Mouse (Mus musculus): Measurements from ENCODE around the gene Zdhhc24. TPM values are rescaled to one million over a fixed set of nuclear protein-coding genes. Genes with fewer than 3 reads are reported as not detected.
A peak's percentile ranks its signal among the peaks of the same experiment; 100 is the strongest.

Gene Zdhhc24
- polyA plus RNA-seq, 1 experiment = 19.8 TPM

- Histone ChIP-seq H3K4me1 (ENCODE audit: control insufficient read depth, insufficient read depth, low read length) (no peaks in the 10 kb centered on the region), H3K36me3 (ENCODE audit: control insufficient read depth, insufficient read depth, low read length) (no peaks in the 10 kb centered on the region), H3K27ac (ENCODE audit: insufficient read depth, low read depth, low read length) (no peak within 1 kb of the TSS), H3K27me3 (replicated peaks; ENCODE audit: control insufficient read depth, insufficient read depth, low read length) (no peaks in the 10 kb centered on the region), H3K4me3 (ENCODE audit: insufficient read depth, low read depth, low read length) (peak within 1 kb of the TSS; percentile 74)
- no peak for TF ChIP-seq CTCF (conservative IDR thresholded peaks at IDR 0.05; ENCODE audit: insufficient read depth, insufficient read length, low read depth, low read length)
- TF ChIP-seq POLR2A (IDR thresholded peaks at IDR 0.05; ENCODE audit: low read depth, low read length) = no peak
- DNase-seq = peak; percentile 36
- WGBS = 4% methylated on average over 17 of the region's 17 CpGs
Observed at GRCm38 (mm10) chr19:4877785-4878184, 683 bp upstream of the Zdhhc24 start, which contains the start of gene Actn3. TSS of gene Actn3 (minus strand) at chr19:4877909.

GRCm38 (mm10) chr19:4879324-4879703, 846 bp downstream of the Zdhhc24 start:
- Histone ChIP-seq H3K4me1 (ENCODE audit: control insufficient read depth, insufficient read depth, low read length) (no peaks in the 10 kb centered on the region), H3K27me3 (replicated peaks; ENCODE audit: control insufficient read depth, insufficient read depth, low read length) (no peaks in the 10 kb centered on the region), H3K27ac (ENCODE audit: insufficient read depth, low read depth, low read length) (no peak overlapping the region), H3K4me3 (ENCODE audit: insufficient read depth, low read depth, low read length) (no peak overlapping the region), H3K36me3 (ENCODE audit: control insufficient read depth, insufficient read depth, low read length) (no peaks in the 10 kb centered on the region)
- TF ChIP-seq POLR2A (IDR thresholded peaks at IDR 0.05; ENCODE audit: low read depth, low read length) (no peak), CTCF (conservative IDR thresholded peaks at IDR 0.05; ENCODE audit: insufficient read depth, insufficient read length, low read depth, low read length) (no peak)
- WGBS = 59% methylated on average over 10 of the region's 10 CpGs
- no peak for DNase-seq

- DNase-seq = no peak
- Histone ChIP-seq H3K27me3 (replicated peaks; ENCODE audit: control insufficient read depth, insufficient read depth, low read length) (no peaks in the 10 kb centered on the region), H3K4me1 (ENCODE audit: control insufficient read depth, insufficient read depth, low read length) (no peaks in the 10 kb centered on the region), H3K4me3 (ENCODE audit: insufficient read depth, low read depth, low read length) (no peak overlapping the region), H3K36me3 (ENCODE audit: control insufficient read depth, insufficient read depth, low read length) (no peaks in the 10 kb centered on the region), H3K27ac (ENCODE audit: insufficient read depth, low read depth, low read length) (no peak overlapping the region)
- TF ChIP-seq POLR2A (IDR thresholded peaks at IDR 0.05; ENCODE audit: low read depth, low read length) (no peak), CTCF (conservative IDR thresholded peaks at IDR 0.05; ENCODE audit: insufficient read depth, insufficient read length, low read depth, low read length) (no peak)
- 91% methylated on average over 4 of the region's 4 CpGs for WGBS
Observed at GRCm38 (mm10) chr19:4883961-4884360, 5.5 kb downstream of the Zdhhc24 start.

GRCm38 (mm10) chr19:4889791-4890190, 11.3 kb downstream of the Zdhhc24 start:
- no peaks in the 10 kb centered on the region; the same call in 1 of the 2 replicates for H3K36me3 ChIP-seq (ENCODE audit: control insufficient read depth, insufficient read depth, low read length)
- no peaks in the 10 kb centered on the region for H3K4me1 ChIP-seq (ENCODE audit: control insufficient read depth, insufficient read depth, low read length)
- no peak overlapping the region for H3K27ac ChIP-seq (ENCODE audit: insufficient read depth, low read depth, low read length)
- H3K27me3 ChIP-seq (replicated peaks; ENCODE audit: control insufficient read depth, insufficient read depth, low read length) = no peaks in the 10 kb centered on the region
- DNase-seq = no peak
- 86% methylated on average over 10 of the region's 10 CpGs for WGBS
- H3K4me3 ChIP-seq (ENCODE audit: insufficient read depth, low read depth, low read length) = no peak overlapping the region
- TF ChIP-seq CTCF (conservative IDR thresholded peaks at IDR 0.05; ENCODE audit: insufficient read depth, insufficient read length, low read depth, low read length) (no peak), POLR2A (IDR thresholded peaks at IDR 0.05; ENCODE audit: low read depth, low read length) (no peak)

GRCm38 (mm10) chr19:4891798-4892197, 13.3 kb downstream of the Zdhhc24 start:
- Histone ChIP-seq H3K27me3 (replicated peaks; ENCODE audit: control insufficient read depth, insufficient read depth, low read length) (no peaks in the 10 kb centered on the region), H3K4me3 (ENCODE audit: insufficient read depth, low read depth, low read length) (no peak overlapping the region), H3K36me3 (ENCODE audit: control insufficient read depth, insufficient read depth, low read length) (no peaks in the 10 kb centered on the region; the same call in 1 of the 2 replicates), H3K4me1 (ENCODE audit: control insufficient read depth, insufficient read depth, low read length) (no peaks in the 10 kb centered on the region), H3K27ac (ENCODE audit: insufficient read depth, low read depth, low read length) (no peak overlapping the region)
- DNase-seq = no peak
- WGBS = 74% methylated on average over 3 of the region's 3 CpGs
- TF ChIP-seq POLR2A (IDR thresholded peaks at IDR 0.05; ENCODE audit: low read depth, low read length) (no peak), CTCF (conservative IDR thresholded peaks at IDR 0.05; ENCODE audit: insufficient read depth, insufficient read length, low read depth, low read length) (no peak)

GRCm38 (mm10) chr19:4896780-4897520, 18.5 kb downstream of the Zdhhc24 start:
- TF ChIP-seq CTCF (conservative IDR thresholded peaks at IDR 0.05; ENCODE audit: insufficient read depth, insufficient read length, low read depth, low read length) (no peak), POLR2A (IDR thresholded peaks at IDR 0.05; ENCODE audit: low read depth, low read length) (no peak)
- no peak for DNase-seq
- Histone ChIP-seq H3K4me3 (ENCODE audit: insufficient read depth, low read depth, low read length) (no peak overlapping the region), H3K27ac (ENCODE audit: insufficient read depth, low read depth, low read length) (no peak overlapping the region), H3K4me1 (ENCODE audit: control insufficient read depth, insufficient read depth, low read length) (no peaks in the 10 kb centered on the region), H3K36me3 (ENCODE audit: control insufficient read depth, insufficient read depth, low read length) (no peaks in the 10 kb centered on the region; the same call in 1 of the 2 replicates), H3K27me3 (replicated peaks; ENCODE audit: control insufficient read depth, insufficient read depth, low read length) (no peaks in the 10 kb centered on the region)
- WGBS = 50% methylated on average over 21 of the region's 21 CpGs

GRCm38 (mm10) chr19:4898972-4899371, 20.5 kb downstream of the Zdhhc24 start:
- Histone ChIP-seq H3K4me1 (ENCODE audit: control insufficient read depth, insufficient read depth, low read length) (no peaks in the 10 kb centered on the region), H3K27me3 (replicated peaks; ENCODE audit: control insufficient read depth, insufficient read depth, low read length) (no peaks in the 10 kb centered on the region), H3K36me3 (ENCODE audit: control insufficient read depth, insufficient read depth, low read length) (no peaks in the 10 kb centered on the region), H3K27ac (ENCODE audit: insufficient read depth, low read depth, low read length) (no peak overlapping the region), H3K4me3 (ENCODE audit: insufficient read depth, low read depth, low read length) (no peak overlapping the region)
- no peak for TF ChIP-seq POLR2A (IDR thresholded peaks at IDR 0.05; ENCODE audit: low read depth, low read length)
- TF ChIP-seq CTCF (conservative IDR thresholded peaks at IDR 0.05; ENCODE audit: insufficient read depth, insufficient read length, low read depth, low read length) = no peak
- DNase-seq = no peak
- 60% methylated on average over 9 of the region's 9 CpGs for WGBS

Data from kidney, adult 2 months (tissue).